Mouse (Mus musculus): ENCODE measurements at regions not wholly inside any gene's neighbourhood (a gene's known extent, or its start where the extent isn't known, plus 50 kb on each side); places are given as distances from the start of the nearest gene placed in this dataset.

DNA sequence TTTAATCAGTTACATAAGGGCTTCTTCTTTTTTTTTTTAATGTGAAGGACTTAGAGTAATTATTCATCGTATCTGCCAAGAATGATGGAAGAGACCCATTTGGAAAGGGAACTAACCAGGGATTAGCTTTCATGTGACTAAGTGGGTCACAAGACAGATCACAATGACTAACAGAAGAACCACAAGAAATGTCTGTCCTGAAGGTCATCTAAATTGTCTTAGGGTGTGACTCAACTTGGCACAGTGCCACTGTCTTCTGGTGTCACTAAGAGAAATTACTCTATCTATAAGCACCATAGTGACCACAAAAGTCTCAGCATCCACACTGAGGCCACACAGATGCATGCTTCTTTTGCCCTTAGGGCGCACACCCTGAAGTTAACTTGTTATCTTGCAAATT, 182.0 kb downstream of the Etnk1 start:
- TF ChIP-seq POLR2A (IDR thresholded peaks at IDR 0.05; ENCODE audit: borderline replicate concordance, low read depth, low read length) (no peak), CTCF (IDR thresholded peaks at IDR 0.05; ENCODE audit: low read depth, low read length) (no peak)
